In genomic region chr9:69766936-69767335, GRCm38 (mm10) we compare ENCODE assay signal across 25 mouse cellular contexts. TPM values are rescaled to one million over a fixed set of nuclear protein-coding genes. Genes with fewer than 3 reads are reported as not detected.
DNase-seq lines count a peak whose midpoint lies in the region; ATAC-seq and TF ChIP-seq lines count a peak whose summit lies in the region.
"Had no signal": no experiment of that assay in that cellular context is flagged by ENCODE, and none has a peak within 500 bp of the region (broad histone marks: within the 10 kb centered on the region; RNA-seq: fewer than 3 reads in every experiment).

No protein-coding gene starts in this region.

- H3K9me3 ChIP-seq in midbrain, embryonic 11.5 days (ENCODE audit: control insufficient read depth, low read length) = no peaks in the 10 kb centered on the region
- no peaks in the 10 kb centered on the region for H3K9me3 ChIP-seq in midbrain, embryonic 16.5 days (replicated peaks; ENCODE audit: control insufficient read depth, low read length, poor library complexity, severe bottlenecking)
- no peaks in the 10 kb centered on the region for H3K9me3 ChIP-seq in midbrain, embryonic 13.5 days
- H3K9me3 ChIP-seq in neural tube, embryonic 14.5 days (ENCODE audit: control insufficient read depth, low read length) = no peaks in the 10 kb centered on the region
- H3K9me3 ChIP-seq in intestine, postnatal 0 days (ENCODE audit: control insufficient read depth) = no peaks in the 10 kb centered on the region
- H3K9me3 ChIP-seq: embryonic facial prominence, embryonic 10.5 days; heart, embryonic 13.5 days; kidney, embryonic 15.5 days; limb, embryonic 12.5 days had no signal

- 0 out of 2 replicates have a peak overlapping the region, but pooled peaks have one; percentile 25 for H3K4me3 ChIP-seq in midbrain, embryonic 11.5 days (ENCODE audit: low read depth, low read length)
- H3K4me3 ChIP-seq in midbrain, embryonic 16.5 days (ENCODE audit: low read depth, low read length) = no peak overlapping the region
- no peak overlapping the region for H3K4me3 ChIP-seq in midbrain, embryonic 13.5 days (replicated peaks)
- no peak overlapping the region for H3K4me3 ChIP-seq in neural tube, embryonic 14.5 days (ENCODE audit: low read depth, low read length)
- no peak overlapping the region for H3K4me3 ChIP-seq in intestine, postnatal 0 days (ENCODE audit: low read depth, low read length)
- H3K4me3 ChIP-seq: heart, adult 2 months; heart, embryonic 13.5 days; kidney, embryonic 15.5 days; limb, embryonic 12.5 days had no signal

- peak; percentile 56 for DNase-seq in embryo, embryonic 10.5 days (ENCODE audit: low spot score)
- no peak for DNase-seq in embryo, embryonic 10 days (ENCODE audit: low spot score)
- peak; percentile 92 for DNase-seq in midbrain, embryonic 11.5 days (ENCODE audit: low spot score, missing footprints)
- no peak for DNase-seq in B cell, adult 2 months
- DNase-seq: adrenal gland, postnatal 36 days; cerebellum, adult 18-20 months; cerebellum, postnatal 25 days; gastrocnemius, postnatal 36 days; heart, adult 2 months; heart, postnatal 14 days; kidney, adult 11 months; kidney, postnatal 36 days; liver, postnatal 0 days; thymus, adult 18-20 months had no signal

- peaks cover 68% of the 10 kb centered on the region for H3K4me1 ChIP-seq in midbrain, embryonic 11.5 days (ENCODE audit: control insufficient read depth, insufficient read depth, low read length)
- no peaks in the 10 kb centered on the region; the same call in 1 of the 2 replicates for H3K4me1 ChIP-seq in midbrain, embryonic 16.5 days (ENCODE audit: control insufficient read depth, insufficient read depth, low read length)
- H3K4me1 ChIP-seq in midbrain, embryonic 13.5 days (replicated peaks) = peaks cover 81% of the 10 kb centered on the region
- 0 out of 2 replicates have a peak, but pooled peaks cover 7% of the 10 kb centered on the region for H3K4me1 ChIP-seq in neural tube, embryonic 14.5 days (ENCODE audit: control insufficient read depth, insufficient read depth, low read length)
- H3K4me1 ChIP-seq in intestine, postnatal 0 days (replicated peaks; ENCODE audit: control insufficient read depth, insufficient read depth, low read length) = no peaks in the 10 kb centered on the region

- TF ChIP-seq CTCF in intestine, postnatal 0 days (IDR thresholded peaks at IDR 0.05; ENCODE audit: low read depth) = no peak

- ATAC-seq in midbrain, embryonic 11.5 days (ENCODE audit: low FRiP score) = peak; percentile 2; the same call in 1 of the 2 replicates
- ATAC-seq in midbrain, embryonic 16.5 days = no peak
- no peak for ATAC-seq in midbrain, embryonic 13.5 days
- no peak for ATAC-seq in neural tube, embryonic 14.5 days (ENCODE audit: low read depth)
- no peak for ATAC-seq in intestine, postnatal 0 days
- ATAC-seq: liver, postnatal 0 days; lung, postnatal 0 days had no signal

- H3K27ac ChIP-seq in midbrain, embryonic 11.5 days (ENCODE audit: low read depth, low read length) = no peak overlapping the region; the same call in 1 of the 2 replicates
- H3K27ac ChIP-seq in midbrain, embryonic 16.5 days (ENCODE audit: low read length) = no peak overlapping the region
- H3K27ac ChIP-seq in midbrain, embryonic 13.5 days = no peak overlapping the region
- H3K27ac ChIP-seq in neural tube, embryonic 14.5 days (ENCODE audit: low read depth, low read length) = no peak overlapping the region
- H3K27ac ChIP-seq in intestine, postnatal 0 days (ENCODE audit: low read depth, low read length) = no peak overlapping the region
- H3K27ac ChIP-seq: embryonic facial prominence, embryonic 10.5 days; heart, adult 2 months; heart, embryonic 13.5 days; kidney, embryonic 15.5 days; limb, embryonic 12.5 days had no signal

- H3K27me3 ChIP-seq in midbrain, embryonic 11.5 days (ENCODE audit: control insufficient read depth, insufficient read depth, low read length) = peaks cover 51% of the 10 kb centered on the region
- peaks cover 29% of the 10 kb centered on the region for H3K27me3 ChIP-seq in midbrain, embryonic 16.5 days (ENCODE audit: control insufficient read depth, insufficient read depth, low read depth, low read length)
- peaks cover 91% of the 10 kb centered on the region for H3K27me3 ChIP-seq in midbrain, embryonic 13.5 days
- H3K27me3 ChIP-seq in neural tube, embryonic 14.5 days (ENCODE audit: control insufficient read depth, insufficient read depth, low read length) = peaks cover 45% of the 10 kb centered on the region
- peaks cover 99% of the 10 kb centered on the region for H3K27me3 ChIP-seq in intestine, postnatal 0 days (replicated peaks; ENCODE audit: control insufficient read depth, insufficient read depth, low read length)

- H3K36me3 ChIP-seq in midbrain, embryonic 11.5 days (ENCODE audit: control insufficient read depth, insufficient read depth, low read length) = no peaks in the 10 kb centered on the region
- H3K36me3 ChIP-seq in midbrain, embryonic 16.5 days (ENCODE audit: control insufficient read depth, insufficient read depth, low read length) = no peaks in the 10 kb centered on the region
- no peaks in the 10 kb centered on the region for H3K36me3 ChIP-seq in midbrain, embryonic 13.5 days
- no peaks in the 10 kb centered on the region for H3K36me3 ChIP-seq in neural tube, embryonic 14.5 days (ENCODE audit: control insufficient read depth, insufficient read depth, low read length)
- no peaks in the 10 kb centered on the region for H3K36me3 ChIP-seq in intestine, postnatal 0 days (ENCODE audit: control insufficient read depth, insufficient read depth)
- H3K36me3 ChIP-seq: embryonic facial prominence, embryonic 10.5 days; heart, embryonic 13.5 days; kidney, embryonic 15.5 days; limb, embryonic 12.5 days had no signal

- 0% methylated on average over 4 of the region's 4 CpGs for WGBS in midbrain, embryonic 11.5 days
- under 1% methylated on average over 4 of the region's 4 CpGs for WGBS in midbrain, embryonic 16.5 days
- WGBS in midbrain, embryonic 13.5 days = 0% methylated on average over 4 of the region's 4 CpGs
- 1% methylated on average over 4 of the region's 4 CpGs for WGBS in neural tube, embryonic 14.5 days
- WGBS in intestine, postnatal 0 days = 2% methylated on average over 4 of the region's 4 CpGs

- H3K4me2 ChIP-seq in midbrain, embryonic 11.5 days = peak overlapping the region; percentile 88
- no peak overlapping the region for H3K4me2 ChIP-seq in midbrain, embryonic 16.5 days (ENCODE audit: low read length)
- H3K4me2 ChIP-seq in midbrain, embryonic 13.5 days (replicated peaks) = peak overlapping the region; percentile 47
- H3K4me2 ChIP-seq in neural tube, embryonic 14.5 days (ENCODE audit: low read depth, low read length) = peak overlapping the region; percentile 19; the same call in 1 of the 2 replicates
- no peak overlapping the region for H3K4me2 ChIP-seq in intestine, postnatal 0 days (replicated peaks; ENCODE audit: low read depth)
- H3K4me2 ChIP-seq: heart, embryonic 13.5 days; kidney, embryonic 15.5 days; limb, embryonic 12.5 days; liver, embryonic 11.5 days had no signal

- H3K9ac ChIP-seq in midbrain, embryonic 11.5 days (ENCODE audit: low read length) = no peak overlapping the region; the same call in 1 of the 2 replicates
- H3K9ac ChIP-seq in midbrain, embryonic 16.5 days (ENCODE audit: low read depth, low read length) = no peak overlapping the region
- no peak overlapping the region for H3K9ac ChIP-seq in midbrain, embryonic 13.5 days (replicated peaks)
- H3K9ac ChIP-seq in neural tube, embryonic 14.5 days (replicated peaks; ENCODE audit: low read depth, low read length) = no peak overlapping the region
- no peak overlapping the region for H3K9ac ChIP-seq in intestine, postnatal 0 days (ENCODE audit: low read depth, low read length)
- H3K9ac ChIP-seq: heart, embryonic 13.5 days; kidney, embryonic 15.5 days; limb, embryonic 12.5 days; liver, postnatal 0 days had no signal

RNA-seq across cellular contexts. Expression of gene Foxb1, which starts 6.2 kb away (rescaled TPM):
- 6.1 and 6.5 TPM in 2 replicates for polyA plus RNA-seq in midbrain, embryonic 11.5 days (2014; fragmentation: Nextera tagmentation; extraction: Ambion mirVana)
- polyA plus RNA-seq in midbrain, embryonic 16.5 days (2015; fragmentation: Nextera tagmentation; extraction: Ambion mirVana) = 12.0 and 15.4 TPM in 2 replicates
- polyA plus RNA-seq in midbrain, embryonic 13.5 days (2015; fragmentation: Nextera tagmentation; extraction: Ambion mirVana) = 14.2 and 20.6 TPM in 2 replicates
- 4.1 and 4.7 TPM in 2 replicates for polyA plus RNA-seq in neural tube, embryonic 14.5 days (2014; fragmentation: Nextera tagmentation; extraction: Ambion mirVana)
- polyA plus RNA-seq in intestine, postnatal 0 days (2015; fragmentation: Nextera tagmentation; extraction: Ambion mirVana) = not detected in 2 replicates
- polyA plus RNA-seq: heart, adult 2 months; heart, embryonic 13.5 days; limb, embryonic 12.5 days; liver, embryonic 11.5 days; liver, postnatal 0 days; lung, postnatal 0 days; stomach, embryonic 16.5 days had no signal

Comparison
In these comparisons a context has a peak if more than half of its experiments do, and no peak if none do; other contexts are left out.
1. DNase-seq: peak in embryo, embryonic 10.5 days (single experiment) and midbrain, embryonic 11.5 days (single experiment); none in embryo, embryonic 10 days (single experiment) and B cell, adult 2 months (0 of 2).
2. H3K4me2 ChIP-seq: peak in midbrain, embryonic 11.5 days (single experiment), midbrain, embryonic 13.5 days (single experiment) and neural tube, embryonic 14.5 days (single experiment); none in midbrain, embryonic 16.5 days (single experiment) and intestine, postnatal 0 days (single experiment).